Mouse (Mus musculus) kidney, postnatal 0 days (tissue): ENCODE results near the gene Stard13. TPM values are rescaled to one million over a fixed set of nuclear protein-coding genes. Genes with fewer than 3 reads are reported as not detected.
A peak's percentile ranks its signal among the peaks of the same experiment; 100 is the strongest.

Source experiments
- ATAC-seq: fragments of 200-750 bp; cut with Nextera tagmentation; replicated peaks from 2 replicates; pipeline ENCODE4 v1.8.0; 2017; ENCODE audit warnings: low read depth, moderate number of reproducible peaks, moderate TSS enrichment, moderate library complexity; ENCODE audit not compliant: low FRiP score
- DNase-seq: peaks from one replicate; pipeline ENCODE4 v3.0.0-alpha.2; 2016; ENCODE audit warnings: low spot score
- H3K27ac ChIP-seq: fragments of 300-500 bp; sonication (generic); 2 replicates; pipeline ENCODE4 v1.5.1; 2014; ENCODE audit warnings: mild to moderate bottlenecking
- H3K27me3 ChIP-seq: fragments of 300-500 bp; sonication (generic); 2 replicates; pipeline ENCODE4 v1.6.1; 2014; ENCODE audit warnings: low read length, mixed read lengths; ENCODE audit not compliant: insufficient read depth
- H3K36me3 ChIP-seq: fragments of 300-500 bp; sonication (generic); 2 replicates; pipeline ENCODE4 v1.6.1; 2014; ENCODE audit warnings: low read length, mixed read lengths; ENCODE audit not compliant: insufficient read depth
- H3K4me1 ChIP-seq: fragments of 300-500 bp; sonication (generic); replicated peaks from 2 replicates; pipeline ENCODE4 v1.6.1; 2014; ENCODE audit warnings: antibody characterized with exemption, low read length, mixed read lengths; ENCODE audit not compliant: insufficient read depth
- H3K4me2 ChIP-seq: fragments of 300-500 bp; sonication (generic); 2 replicates; pipeline ENCODE4 v1.6.1; 2014; ENCODE audit warnings: mild to moderate bottlenecking, low read length, moderate library complexity, mixed read lengths
- H3K4me3 ChIP-seq: fragments of 300-500 bp; sonication (generic); replicated peaks from 2 replicates; pipeline ENCODE4 v1.5.1; 2014; ENCODE audit warnings: low read depth, low read length
- H3K9ac ChIP-seq: fragments of 300-500 bp; sonication (generic); 2 replicates; pipeline ENCODE4 v1.6.1; 2014; ENCODE audit warnings: low read depth, low read length
- H3K9me3 ChIP-seq: fragments of 300-500 bp; sonication (generic); replicated peaks from 2 replicates; pipeline ENCODE4 v1.6.1; 2016; ENCODE audit warnings: low read length, inconsistent platforms, mixed read lengths
- CTCF ChIP-seq: IDR thresholded peaks from 2 replicates; pipeline ENCODE4 v1.5.1; 2016; ENCODE audit warnings: antibody characterized with exemption, low read depth, mild to moderate bottlenecking, moderate library complexity
- WGBS: fragments of 180-500 bp; shearing (Covaris S2); extraction: QIAGEN DNeasy Blood & Tissue Kit; methylation state at CpG from one replicate; pipeline ENCODE4 v1.1.7; 2014; 5-methylcytosine and 5-hydroxymethylcytosine counted together
- polyA plus RNA-seq: library from polyadenylated mRNA; unstranded; fragments of >200 nt; fragmentation: Nextera tagmentation; extraction: Ambion mirVana; gene quantifications from 2 replicates; pipeline ENCODE4 v1.2.1, GENCODE M21; 2015

The Stard13 gene
- polyA plus RNA-seq, 1 experiment from 2014 or later = 7.8 TPM

- Histone ChIP-seq H3K9ac (no peak overlapping the region), H3K4me1 (no peaks in the 10 kb centered on the region), H3K27ac (no peak overlapping the region), H3K4me2 (no peak overlapping the region), H3K4me3 (no peak overlapping the region), H3K9me3 (no peaks in the 10 kb centered on the region), H3K36me3 (no peaks in the 10 kb centered on the region), H3K27me3 (no peaks in the 10 kb centered on the region)
- TF ChIP-seq CTCF = no peak
- DNase-seq (no peak), ATAC-seq (no peak)
- 88% methylated on average over 14 of the region's 14 CpGs for WGBS
These were observed 33.4 kb upstream of the Stard13 start for GRCm38 (mm10) chr5:151266896-151267634.

- no peak for ATAC-seq
- Histone ChIP-seq H3K36me3 (no peaks in the 10 kb centered on the region), H3K4me3 (no peak overlapping the region), H3K27ac (no peak overlapping the region), H3K9ac (no peak overlapping the region), H3K4me2 (no peak overlapping the region), H3K27me3 (no peaks in the 10 kb centered on the region), H3K4me1 (no peaks in the 10 kb centered on the region), H3K9me3 (no peaks in the 10 kb centered on the region)
- WGBS = 82% methylated on average over 2 of the region's 2 CpGs
- no peak for DNase-seq
- TF ChIP-seq CTCF = no peak
These were observed 27.9 kb upstream of the Stard13 start for GRCm38 (mm10) chr5:151261558-151261957.

- Histone ChIP-seq H3K4me3 (no peak overlapping the region), H3K9me3 (no peaks in the 10 kb centered on the region), H3K27ac (no peak overlapping the region), H3K4me1 (0 out of 2 replicates have a peak, but pooled peaks cover 3% of the 10 kb centered on the region), H3K27me3 (no peaks in the 10 kb centered on the region), H3K36me3 (no peaks in the 10 kb centered on the region), H3K9ac (no peak overlapping the region), H3K4me2 (no peak overlapping the region)
- ATAC-seq (no peak), DNase-seq (no peak)
- peak; percentile 10; the same call in 1 of the 2 replicates for TF ChIP-seq CTCF
- WGBS = 82% methylated on average over 8 of the region's 8 CpGs
These were observed 18.6 kb upstream of the Stard13 start for GRCm38 (mm10) chr5:151252213-151252612.

- Histone ChIP-seq H3K4me1 (0 out of 2 replicates have a peak, but pooled peaks cover 3% of the 10 kb centered on the region), H3K27ac (no peak overlapping the region), H3K36me3 (no peaks in the 10 kb centered on the region), H3K9ac (no peak overlapping the region), H3K4me3 (no peak overlapping the region), H3K9me3 (no peaks in the 10 kb centered on the region), H3K27me3 (no peaks in the 10 kb centered on the region), H3K4me2 (no peak overlapping the region)
- ATAC-seq (no peak), DNase-seq (no peak)
- no peak for TF ChIP-seq CTCF
- 87% methylated on average over 8 of the region's 8 CpGs for WGBS
These were observed 18.0 kb upstream of the Stard13 start for GRCm38 (mm10) chr5:151251656-151252055.

- ATAC-seq = no peak; the same call in 1 of the 2 replicates
- WGBS = 52% methylated on average over 10 of the region's 10 CpGs
These were observed 15.3 kb upstream of the Stard13 start for GRCm38 (mm10) chr5:151248671-151249620.

GRCm38 (mm10) chr5:151248084-151248483 is 14.4 kb upstream of the Stard13 start:
- WGBS = 68% methylated on average over 2 of the region's 2 CpGs

More at GRCm38 (mm10) chr5:151248671-151249620, 15.3 kb upstream of the Stard13 start:
- no peaks in the 10 kb centered on the region for H3K36me3 ChIP-seq
- DNase-seq = no peak
- H3K9ac ChIP-seq = no peak overlapping the region
- no peaks in the 10 kb centered on the region for H3K9me3 ChIP-seq
- no peak overlapping the region for H3K4me3 ChIP-seq
- no peak overlapping the region for H3K27ac ChIP-seq
- no peaks in the 10 kb centered on the region for H3K27me3 ChIP-seq
- no peak overlapping the region for H3K4me2 ChIP-seq
- 0 out of 2 replicates have a peak, but pooled peaks cover 6% of the 10 kb centered on the region for H3K4me1 ChIP-seq
- TF ChIP-seq CTCF = no peak

More at GRCm38 (mm10) chr5:151248084-151248483, 14.4 kb upstream of the Stard13 start:
- H3K9ac ChIP-seq = no peak overlapping the region
- H3K9me3 ChIP-seq = no peaks in the 10 kb centered on the region
- H3K36me3 ChIP-seq = no peaks in the 10 kb centered on the region
- DNase-seq (no peak), ATAC-seq (no peak)
- 0 out of 2 replicates have a peak, but pooled peaks cover 6% of the 10 kb centered on the region for H3K4me1 ChIP-seq
- no peak overlapping the region for H3K4me3 ChIP-seq
- TF ChIP-seq CTCF = no peak
- no peaks in the 10 kb centered on the region for H3K27me3 ChIP-seq
- no peak overlapping the region for H3K4me2 ChIP-seq
- H3K27ac ChIP-seq = peak overlapping the region; percentile 65
